Mouse (Mus musculus): ENCODE measurements around the gene Hist1h2bk.

GRCm38 (mm10) chr13:22036149-22036956 lies 683 bp downstream of the Hist1h2bk start:
- TF ChIP-seq CTCF (IDR thresholded peaks at IDR 0.05; ENCODE audit: extremely low read depth, insufficient read depth, low read length) (no peak), POLR2A (IDR thresholded peaks at IDR 0.05; ENCODE audit: extremely low read depth, insufficient read depth, low read length) (no peak)

Measured in cortical plate, adult 2 months (tissue).